Mouse (Mus musculus) WW6 (cell line): ENCODE results near the gene Trim11.

ENCODE experiments used
- DNase-seq: peaks from one replicate; pipeline ENCODE4 v3.0.0-alpha.2; 2013; ENCODE audit warnings: low read depth, low spot score

The Trim11 gene

GRCm38 (mm10) chr11:59015052-59015451 is 37.2 kb downstream of the Trim11 start:
- no peak for DNase-seq

- no peak for DNase-seq
Measured at GRCm38 (mm10) chr11:59026411-59026810, 48.5 kb downstream of the Trim11 start.

GRCm38 (mm10) chr11:59029003-59029402 is 51.1 kb downstream of the Trim11 start:
- DNase-seq = no peak
